Mouse (Mus musculus): Measurements from ENCODE around the gene Gm20388.

DNA sequence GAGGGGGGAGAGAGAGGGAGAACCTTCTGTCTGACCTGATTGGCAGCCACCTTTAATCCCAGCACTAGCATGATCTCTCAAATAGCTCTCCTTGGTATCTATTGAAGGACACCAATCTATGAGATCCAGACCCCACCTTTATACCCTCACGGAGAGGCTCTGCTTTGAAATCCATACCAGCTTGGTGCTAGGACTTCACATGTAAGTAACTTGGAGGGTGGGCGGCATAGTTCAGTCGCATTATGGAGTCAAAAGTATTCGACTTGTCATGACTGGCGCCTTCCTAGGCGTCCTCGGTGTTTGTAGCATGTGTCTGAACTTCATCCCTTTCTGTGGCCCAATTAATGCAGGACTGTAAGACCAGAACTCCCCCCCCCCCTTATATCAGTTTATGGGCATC, 2464.7 kb downstream of the Gm20388 start:
- no peak for TF ChIP-seq CTCF (IDR thresholded peaks at IDR 0.05; ENCODE audit: insufficient read depth, low read depth, low read length)
- no peak for TF ChIP-seq POLR2A (IDR thresholded peaks at IDR 0.05; ENCODE audit: insufficient read depth, low read depth, low read length)

Data from olfactory bulb, adult 2 months (tissue).